In the genomic region with DNA sequence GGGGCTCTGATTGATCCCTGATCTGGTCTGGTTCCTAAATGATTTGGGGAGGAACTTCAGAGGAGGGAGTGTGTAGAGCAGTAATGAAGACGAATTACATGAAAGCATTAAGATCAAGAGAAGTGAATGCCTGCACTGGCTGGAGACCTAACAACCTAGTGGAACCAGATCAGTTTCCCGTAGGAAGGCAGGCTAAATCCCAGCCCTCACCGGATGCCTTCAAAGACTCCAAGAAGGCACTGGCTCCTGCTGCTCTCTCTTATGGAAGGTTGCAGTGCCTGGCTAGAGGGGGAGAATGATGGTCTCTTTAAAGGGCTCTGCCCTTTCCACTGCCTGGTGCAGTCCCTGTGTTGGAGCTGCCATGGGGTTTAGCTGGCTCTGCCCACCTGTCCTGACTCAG, we compare ENCODE assay signal across 12 mouse cellular contexts. TPM values are rescaled to one million over a fixed set of nuclear protein-coding genes. Genes with fewer than 3 reads are reported as not detected.
DNase-seq lines count a peak whose midpoint lies in the region; ATAC-seq and TF ChIP-seq lines count a peak whose summit lies in the region.
"Had no signal": no experiment of that assay in that cellular context is flagged by ENCODE, and none has a peak within 500 bp of the region (broad histone marks: within the 10 kb centered on the region; RNA-seq: fewer than 3 reads in every experiment).

No protein-coding gene starts in this region.

- no peaks in the 10 kb centered on the region for H3K9me3 ChIP-seq in midbrain, embryonic 10.5 days (replicated peaks)
- no peaks in the 10 kb centered on the region for H3K9me3 ChIP-seq in midbrain, embryonic 15.5 days
- H3K9me3 ChIP-seq in forebrain, embryonic 12.5 days: no peaks in the 10 kb centered on the region
- no peaks in the 10 kb centered on the region for H3K9me3 ChIP-seq in intestine, postnatal 0 days (ENCODE audit: control insufficient read depth)
- H3K9me3 ChIP-seq in stomach, postnatal 0 days (ENCODE audit: control insufficient read depth, low read length): no peaks in the 10 kb centered on the region

- 0 out of 2 replicates have a peak overlapping the region, but pooled peaks have one; percentile 36 for H3K4me3 ChIP-seq in midbrain, embryonic 10.5 days
- H3K4me3 ChIP-seq in midbrain, embryonic 15.5 days: no peak overlapping the region
- H3K4me3 ChIP-seq in forebrain, embryonic 12.5 days (replicated peaks): no peak overlapping the region
- no peak overlapping the region for H3K4me3 ChIP-seq in intestine, postnatal 0 days (ENCODE audit: low read depth, low read length)
- H3K4me3 ChIP-seq in stomach, postnatal 0 days (ENCODE audit: low read depth, low read length): no peak overlapping the region

- DNase-seq in midbrain, embryonic 10.5 days (ENCODE audit: low spot score): no peak
- no peak for DNase-seq in stomach, postnatal 0 days (ENCODE audit: low spot score)
- no peak for DNase-seq in spleen, adult 12 weeks (ENCODE audit: low spot score)
- DNase-seq: cerebellum, adult 11-12 months; lung, adult 2 months; right cerebral cortex, postnatal 14 days; thymus, postnatal 25 days had no signal

- no peak for ATAC-seq in midbrain, embryonic 15.5 days (replicated peaks)
- no peak for ATAC-seq in forebrain, embryonic 12.5 days (ENCODE audit: low FRiP score)
- ATAC-seq in intestine, postnatal 0 days: no peak
- ATAC-seq in stomach, postnatal 0 days (ENCODE audit: low FRiP score, low TSS enrichment): no peak
- ATAC-seq in activated CD4-positive, CD25-positive, alpha-beta regulatory T cell, adult 4 months: no peak

- no peak overlapping the region for H3K9ac ChIP-seq in midbrain, embryonic 15.5 days
- no peak overlapping the region for H3K9ac ChIP-seq in forebrain, embryonic 12.5 days
- H3K9ac ChIP-seq in intestine, postnatal 0 days (ENCODE audit: low read depth, low read length): no peak overlapping the region
- no peak overlapping the region for H3K9ac ChIP-seq in stomach, postnatal 0 days (ENCODE audit: low read length)

- no peak for TF ChIP-seq CTCF in intestine, postnatal 0 days (IDR thresholded peaks at IDR 0.05; ENCODE audit: low read depth)
- TF ChIP-seq CTCF in stomach, postnatal 0 days (IDR thresholded peaks at IDR 0.05; ENCODE audit: low read depth): no peak

- no peaks in the 10 kb centered on the region for H3K36me3 ChIP-seq in midbrain, embryonic 10.5 days
- no peaks in the 10 kb centered on the region for H3K36me3 ChIP-seq in midbrain, embryonic 15.5 days (replicated peaks)
- no peaks in the 10 kb centered on the region for H3K36me3 ChIP-seq in forebrain, embryonic 12.5 days (replicated peaks)
- no peaks in the 10 kb centered on the region for H3K36me3 ChIP-seq in intestine, postnatal 0 days (ENCODE audit: control insufficient read depth, insufficient read depth)
- H3K36me3 ChIP-seq in stomach, postnatal 0 days (ENCODE audit: control insufficient read depth, insufficient read depth, low read length): no peaks in the 10 kb centered on the region

- WGBS in midbrain, embryonic 10.5 days: 11% methylated on average over 3 of the region's 3 CpGs
- 12% methylated on average over 3 of the region's 3 CpGs for WGBS in midbrain, embryonic 15.5 days
- WGBS in forebrain, embryonic 12.5 days: 8% methylated on average over 3 of the region's 3 CpGs
- 37% methylated on average over 3 of the region's 3 CpGs for WGBS in intestine, postnatal 0 days
- WGBS in stomach, postnatal 0 days: 18% methylated on average over 3 of the region's 3 CpGs

- no peak overlapping the region for H3K4me2 ChIP-seq in midbrain, embryonic 15.5 days
- H3K4me2 ChIP-seq in forebrain, embryonic 12.5 days: peak overlapping the region; percentile 38; the same call in 1 of the 2 replicates
- peak overlapping the region; percentile 47; the same call in 1 of the 2 replicates for H3K4me2 ChIP-seq in intestine, postnatal 0 days (replicated peaks; ENCODE audit: low read depth)
- 0 out of 2 replicates have a peak overlapping the region, but pooled peaks have one; percentile 3 for H3K4me2 ChIP-seq in stomach, postnatal 0 days (replicated peaks; ENCODE audit: low read depth)

- TF ChIP-seq EP300 in stomach, postnatal 0 days (optimal IDR thresholded peaks at IDR 0.05): no peak

- H3K4me1 ChIP-seq in midbrain, embryonic 10.5 days: peaks cover 50% of the 10 kb centered on the region
- peaks cover 15% of the 10 kb centered on the region for H3K4me1 ChIP-seq in midbrain, embryonic 15.5 days
- peaks cover 28% of the 10 kb centered on the region for H3K4me1 ChIP-seq in forebrain, embryonic 12.5 days
- no peaks in the 10 kb centered on the region for H3K4me1 ChIP-seq in intestine, postnatal 0 days (replicated peaks; ENCODE audit: control insufficient read depth, insufficient read depth, low read length)
- H3K4me1 ChIP-seq in stomach, postnatal 0 days (replicated peaks; ENCODE audit: control insufficient read depth, insufficient read depth): peaks cover 4% of the 10 kb centered on the region; the same call in 1 of the 2 replicates

- H3K27me3 ChIP-seq in midbrain, embryonic 10.5 days (ENCODE audit: low read depth, poor library complexity, severe bottlenecking): peaks cover 12% of the 10 kb centered on the region; the same call in 1 of the 2 replicates
- no peaks in the 10 kb centered on the region for H3K27me3 ChIP-seq in midbrain, embryonic 15.5 days (replicated peaks)
- H3K27me3 ChIP-seq in forebrain, embryonic 12.5 days: peaks cover 5% of the 10 kb centered on the region; the same call in 1 of the 2 replicates
- no peaks in the 10 kb centered on the region for H3K27me3 ChIP-seq in intestine, postnatal 0 days (replicated peaks; ENCODE audit: control insufficient read depth, insufficient read depth, low read length)
- H3K27me3 ChIP-seq in stomach, postnatal 0 days (ENCODE audit: control insufficient read depth, insufficient read depth, low read length): no peaks in the 10 kb centered on the region

- peak overlapping the region; percentile 80; the same call in 1 of the 2 replicates for H3K27ac ChIP-seq in midbrain, embryonic 10.5 days (replicated peaks)
- H3K27ac ChIP-seq in midbrain, embryonic 15.5 days: no peak overlapping the region
- H3K27ac ChIP-seq in forebrain, embryonic 12.5 days: no peak overlapping the region
- H3K27ac ChIP-seq in intestine, postnatal 0 days (ENCODE audit: low read depth, low read length): no peak overlapping the region
- no peak overlapping the region for H3K27ac ChIP-seq in stomach, postnatal 0 days (replicated peaks)

RNA-seq across cellular contexts. Expression of gene F2rl1, which starts 24.4 kb away (rescaled TPM):
- 0.15 and 0.31 TPM in 2 replicates for polyA plus RNA-seq in midbrain, embryonic 10.5 days (2016; fragmentation: Nextera tagmentation; extraction: Ambion mirVana)
- 0.14 and 0.15 TPM in 2 replicates for polyA plus RNA-seq in midbrain, embryonic 15.5 days (2015; fragmentation: Nextera tagmentation; extraction: Ambion mirVana)
- polyA plus RNA-seq in forebrain, embryonic 12.5 days (2016; fragmentation: Nextera tagmentation; extraction: Ambion mirVana): 0.32 and 0.33 TPM in 2 replicates
- polyA plus RNA-seq in intestine, postnatal 0 days (2015; fragmentation: Nextera tagmentation; extraction: Ambion mirVana): 32.6 and 36.4 TPM in 2 replicates
- 10.7 and 12.8 TPM in 2 replicates for polyA plus RNA-seq in stomach, postnatal 0 days (2015; fragmentation: Nextera tagmentation; extraction: Ambion mirVana)
- 10 to 100 TPM; 17.0 to 21.0 TPM for polyA plus RNA-seq in activated CD4-positive, CD25-positive, alpha-beta regulatory T cell, adult 4 months (2017; shearing (Covaris generic))
- polyA plus RNA-seq: neural tube, embryonic 11.5 days had no signal
